Mouse (Mus musculus): ENCODE measurements around the gene Akna. TPM values are rescaled to one million over a fixed set of nuclear protein-coding genes. Genes with fewer than 3 reads are reported as not detected.

Gene Akna
- polyA plus RNA-seq (2014; fragmentation: Nextera tagmentation; extraction: Ambion mirVana) = 5.2 and 6.2 TPM in 2 replicates

GRCm38 (mm10) chr4:63403040-63403959 is at the start of gene Akna:
Gene Akna, minus strand, starts transcription at chr4:63403354.
- Histone ChIP-seq H3K4me2 (ENCODE audit: low read depth, low read length) (peak within 1 kb of the TSS; percentile 57), H3K27ac (replicated peaks; ENCODE audit: low read depth, low read length) (peak within 1 kb of the TSS; percentile 77), H3K4me1 (ENCODE audit: control insufficient read depth, insufficient read depth, low read length) (peaks cover 14% of the 10 kb centered on the region), H3K9ac (replicated peaks; ENCODE audit: low read length) (peak within 1 kb of the TSS; percentile 64), H3K36me3 (replicated peaks; ENCODE audit: control insufficient read depth, insufficient read depth, low read depth, low read length) (no peaks in the 10 kb centered on the region), H3K9me3 (replicated peaks; ENCODE audit: control insufficient read depth, low read length) (no peaks in the 10 kb centered on the region), H3K4me3 (ENCODE audit: low read depth, low read length) (peak within 1 kb of the TSS; percentile 30), H3K27me3 (ENCODE audit: control insufficient read depth, insufficient read depth, low read length) (no peaks in the 10 kb centered on the region)
- DNase-seq (ENCODE audit: low spot score) = peak; percentile 86
- 14% methylated on average over 17 of the region's 17 CpGs for WGBS
- ATAC-seq (replicated peaks; ENCODE audit: insufficient number of reproducible peaks, low FRiP score, low TSS enrichment, low read depth) = peak; percentile 85

GRCm38 (mm10) chr4:63452555-63452954 is 49.4 kb upstream of the Akna start:
- 69% methylated on average over 3 of the region's 3 CpGs for WGBS
- Histone ChIP-seq H3K27me3 (ENCODE audit: control insufficient read depth, insufficient read depth, low read length) (no peaks in the 10 kb centered on the region), H3K4me3 (ENCODE audit: low read depth, low read length) (no peak overlapping the region), H3K27ac (replicated peaks; ENCODE audit: low read depth, low read length) (no peak overlapping the region), H3K4me2 (ENCODE audit: low read depth, low read length) (no peak overlapping the region), H3K9ac (replicated peaks; ENCODE audit: low read length) (no peak overlapping the region), H3K4me1 (ENCODE audit: control insufficient read depth, insufficient read depth, low read length) (peaks cover 3% of the 10 kb centered on the region; the same call in 1 of the 2 replicates), H3K36me3 (replicated peaks; ENCODE audit: control insufficient read depth, insufficient read depth, low read depth, low read length) (no peaks in the 10 kb centered on the region), H3K9me3 (replicated peaks; ENCODE audit: control insufficient read depth, low read length) (no peaks in the 10 kb centered on the region)
- DNase-seq (ENCODE audit: low spot score) (no peak), ATAC-seq (replicated peaks; ENCODE audit: insufficient number of reproducible peaks, low FRiP score, low TSS enrichment, low read depth) (no peak)

DNA sequence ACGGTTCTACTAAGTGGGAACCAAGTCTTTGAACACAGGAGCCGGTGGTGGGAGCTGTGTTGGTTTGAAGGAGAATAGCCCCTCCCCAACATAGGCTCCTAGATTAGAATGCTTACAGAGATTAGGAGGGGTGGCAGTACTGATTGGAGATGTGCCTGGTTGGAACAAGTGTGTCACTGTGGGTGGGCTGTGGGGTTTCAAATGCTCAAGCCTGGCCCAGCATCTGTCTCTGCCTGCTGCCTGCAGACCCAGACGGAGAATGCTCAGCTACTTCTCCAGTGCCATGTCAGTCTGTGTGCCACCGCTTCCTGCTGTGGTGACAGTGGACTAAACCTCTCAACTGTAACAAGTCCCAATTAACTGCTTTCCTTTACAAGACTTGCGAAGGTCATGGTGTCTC is 47.4 kb upstream of the Akna start:
- no peaks in the 10 kb centered on the region for H3K4me1 ChIP-seq (ENCODE audit: control insufficient read depth, insufficient read depth, low read length)
- H3K27me3 ChIP-seq (ENCODE audit: control insufficient read depth, insufficient read depth, low read length) = no peaks in the 10 kb centered on the region
- H3K9ac ChIP-seq (replicated peaks; ENCODE audit: low read length) = no peak overlapping the region
- H3K4me2 ChIP-seq (ENCODE audit: low read depth, low read length) = no peak overlapping the region
- H3K36me3 ChIP-seq (replicated peaks; ENCODE audit: control insufficient read depth, insufficient read depth, low read depth, low read length) = no peaks in the 10 kb centered on the region
- no peaks in the 10 kb centered on the region for H3K9me3 ChIP-seq (replicated peaks; ENCODE audit: control insufficient read depth, low read length)
- H3K27ac ChIP-seq (replicated peaks; ENCODE audit: low read depth, low read length) = no peak overlapping the region
- WGBS = 86% methylated on average over 5 of the region's 5 CpGs
- no peak for DNase-seq (ENCODE audit: low spot score)
- H3K4me3 ChIP-seq (ENCODE audit: low read depth, low read length) = no peak overlapping the region
- no peak for ATAC-seq (replicated peaks; ENCODE audit: insufficient number of reproducible peaks, low FRiP score, low TSS enrichment, low read depth)

GRCm38 (mm10) chr4:63444362-63445066 is 41.4 kb upstream of the Akna start:
- Histone ChIP-seq H3K9me3 (replicated peaks; ENCODE audit: control insufficient read depth, low read length) (no peaks in the 10 kb centered on the region), H3K9ac (replicated peaks; ENCODE audit: low read length) (no peak overlapping the region), H3K27ac (replicated peaks; ENCODE audit: low read depth, low read length) (no peak overlapping the region), H3K4me1 (ENCODE audit: control insufficient read depth, insufficient read depth, low read length) (no peaks in the 10 kb centered on the region), H3K27me3 (ENCODE audit: control insufficient read depth, insufficient read depth, low read length) (no peaks in the 10 kb centered on the region), H3K4me2 (ENCODE audit: low read depth, low read length) (no peak overlapping the region), H3K36me3 (replicated peaks; ENCODE audit: control insufficient read depth, insufficient read depth, low read depth, low read length) (no peaks in the 10 kb centered on the region), H3K4me3 (ENCODE audit: low read depth, low read length) (no peak overlapping the region)
- ATAC-seq (replicated peaks; ENCODE audit: insufficient number of reproducible peaks, low FRiP score, low TSS enrichment, low read depth) = no peak
- WGBS = 80% methylated on average over 10 of the region's 10 CpGs
- no peak for DNase-seq (ENCODE audit: low spot score)

- Histone ChIP-seq H3K4me3 (ENCODE audit: low read depth, low read length) (no peak overlapping the region), H3K27me3 (ENCODE audit: control insufficient read depth, insufficient read depth, low read length) (no peaks in the 10 kb centered on the region), H3K9me3 (replicated peaks; ENCODE audit: control insufficient read depth, low read length) (no peaks in the 10 kb centered on the region), H3K4me1 (ENCODE audit: control insufficient read depth, insufficient read depth, low read length) (no peaks in the 10 kb centered on the region), H3K4me2 (ENCODE audit: low read depth, low read length) (no peak overlapping the region), H3K27ac (replicated peaks; ENCODE audit: low read depth, low read length) (no peak overlapping the region), H3K36me3 (replicated peaks; ENCODE audit: control insufficient read depth, insufficient read depth, low read depth, low read length) (no peaks in the 10 kb centered on the region), H3K9ac (replicated peaks; ENCODE audit: low read length) (no peak overlapping the region)
- ATAC-seq (replicated peaks; ENCODE audit: insufficient number of reproducible peaks, low FRiP score, low TSS enrichment, low read depth) (no peak), DNase-seq (ENCODE audit: low spot score) (no peak)
- 92% methylated on average over 2 of the region's 2 CpGs for WGBS
These were observed 39.9 kb upstream of the Akna start for GRCm38 (mm10) chr4:63443101-63443500.

DNA sequence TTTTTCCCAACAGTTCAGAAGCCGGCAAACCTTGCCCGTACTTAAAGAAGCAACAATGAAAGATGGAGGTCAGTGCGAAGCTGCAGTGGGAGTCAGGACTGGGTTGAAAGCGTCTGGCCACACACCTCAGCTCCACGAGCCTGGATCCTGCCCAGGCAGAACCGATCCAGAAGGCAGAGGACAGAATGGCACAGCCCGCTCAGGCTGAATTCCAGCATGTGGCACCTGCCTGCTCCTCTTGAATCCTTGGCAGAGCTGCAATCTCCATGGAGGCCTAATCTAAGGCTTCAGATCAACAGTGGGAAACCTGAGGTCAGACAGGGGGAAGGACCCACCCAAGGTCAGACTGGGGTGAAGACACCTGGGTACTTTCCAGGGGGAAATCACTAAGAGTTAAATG is 38.5 kb upstream of the Akna start:
- H3K27ac ChIP-seq (replicated peaks; ENCODE audit: low read depth, low read length) = no peak overlapping the region
- WGBS = 89% methylated on average over 7 of the region's 7 CpGs
- no peaks in the 10 kb centered on the region for H3K27me3 ChIP-seq (ENCODE audit: control insufficient read depth, insufficient read depth, low read length)

GRCm38 (mm10) chr4:63440262-63440661 is 37.1 kb upstream of the Akna start:
- 56% methylated on average over 7 of the region's 7 CpGs for WGBS

More for the DNA sequence above, 38.5 kb upstream of the Akna start:
- no peak for DNase-seq (ENCODE audit: low spot score)
- H3K9ac ChIP-seq (replicated peaks; ENCODE audit: low read length) = no peak overlapping the region
- peaks cover 6% of the 10 kb centered on the region for H3K4me1 ChIP-seq (ENCODE audit: control insufficient read depth, insufficient read depth, low read length)
- no peaks in the 10 kb centered on the region for H3K36me3 ChIP-seq (replicated peaks; ENCODE audit: control insufficient read depth, insufficient read depth, low read depth, low read length)
- H3K4me3 ChIP-seq (ENCODE audit: low read depth, low read length) = no peak overlapping the region
- H3K4me2 ChIP-seq (ENCODE audit: low read depth, low read length) = no peak overlapping the region
- H3K9me3 ChIP-seq (replicated peaks; ENCODE audit: control insufficient read depth, low read length) = no peaks in the 10 kb centered on the region
- no peak for ATAC-seq (replicated peaks; ENCODE audit: insufficient number of reproducible peaks, low FRiP score, low TSS enrichment, low read depth)

DNA sequence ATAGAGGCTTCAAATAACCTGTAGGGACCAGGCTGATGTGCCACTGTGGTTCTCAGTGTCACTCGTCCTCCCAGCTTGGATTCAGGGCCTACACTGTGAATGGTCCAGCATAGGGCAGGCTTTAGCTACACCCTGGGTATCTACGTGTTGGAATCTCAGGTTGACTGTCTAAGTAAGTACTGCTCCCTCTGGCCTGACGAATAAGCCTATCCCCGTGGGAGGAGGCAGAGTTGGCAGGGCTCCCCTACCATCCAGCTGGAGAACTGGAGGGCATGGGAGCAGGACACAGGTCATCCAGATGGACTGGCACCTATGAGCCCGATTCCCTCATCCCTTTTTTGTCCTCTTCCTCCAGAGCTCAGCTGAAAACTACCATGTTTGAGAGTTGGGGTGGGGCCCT is 34.8 kb upstream of the Akna start:
- Histone ChIP-seq H3K27me3 (ENCODE audit: control insufficient read depth, insufficient read depth, low read length) (no peaks in the 10 kb centered on the region), H3K4me2 (ENCODE audit: low read depth, low read length) (no peak overlapping the region), H3K4me1 (ENCODE audit: control insufficient read depth, insufficient read depth, low read length) (peaks cover 6% of the 10 kb centered on the region), H3K4me3 (ENCODE audit: low read depth, low read length) (no peak overlapping the region), H3K9ac (replicated peaks; ENCODE audit: low read length) (no peak overlapping the region), H3K36me3 (replicated peaks; ENCODE audit: control insufficient read depth, insufficient read depth, low read depth, low read length) (no peaks in the 10 kb centered on the region), H3K27ac (replicated peaks; ENCODE audit: low read depth, low read length) (no peak overlapping the region), H3K9me3 (replicated peaks; ENCODE audit: control insufficient read depth, low read length) (no peaks in the 10 kb centered on the region)
- ATAC-seq (replicated peaks; ENCODE audit: insufficient number of reproducible peaks, low FRiP score, low TSS enrichment, low read depth) (no peak), DNase-seq (ENCODE audit: low spot score) (no peak)
- WGBS = 82% methylated on average over 5 of the region's 5 CpGs

More at GRCm38 (mm10) chr4:63440262-63440661, 37.1 kb upstream of the Akna start:
- DNase-seq (ENCODE audit: low spot score) = peak; percentile 41
- H3K4me3 ChIP-seq (ENCODE audit: low read depth, low read length) = no peak overlapping the region
- no peak overlapping the region for H3K27ac ChIP-seq (replicated peaks; ENCODE audit: low read depth, low read length)
- H3K4me1 ChIP-seq (ENCODE audit: control insufficient read depth, insufficient read depth, low read length) = peaks cover 6% of the 10 kb centered on the region
- H3K9ac ChIP-seq (replicated peaks; ENCODE audit: low read length) = no peak overlapping the region
- no peak overlapping the region for H3K4me2 ChIP-seq (ENCODE audit: low read depth, low read length)
- H3K9me3 ChIP-seq (replicated peaks; ENCODE audit: control insufficient read depth, low read length) = no peaks in the 10 kb centered on the region
- ATAC-seq (replicated peaks; ENCODE audit: insufficient number of reproducible peaks, low FRiP score, low TSS enrichment, low read depth) = no peak
- no peaks in the 10 kb centered on the region for H3K27me3 ChIP-seq (ENCODE audit: control insufficient read depth, insufficient read depth, low read length)
- H3K36me3 ChIP-seq (replicated peaks; ENCODE audit: control insufficient read depth, insufficient read depth, low read depth, low read length) = no peaks in the 10 kb centered on the region
